Mouse (Mus musculus) bone marrow macrophage, adult 2 months (primary cell): ENCODE data around the gene Pgc. TPM values are rescaled to one million over a fixed set of nuclear protein-coding genes. Genes with fewer than 3 reads are reported as not detected.

ENCODE experiments used
- H3K27ac ChIP-seq: 2 replicates; pipeline ENCODE4 v1.5.1; 2012; ENCODE audit warnings: low read depth, low read length; ENCODE audit not compliant: insufficient read depth
- H3K4me1 ChIP-seq: 2 replicates; pipeline ENCODE4 v1.6.1; 2012; ENCODE audit warnings: low read length; ENCODE audit not compliant: control insufficient read depth, insufficient read depth
- H3K4me3 ChIP-seq: 2 replicates; pipeline ENCODE4 v1.5.1; 2012; ENCODE audit warnings: mild to moderate bottlenecking, low read length, moderate library complexity; ENCODE audit not compliant: insufficient read depth
- CTCF ChIP-seq: IDR thresholded peaks from 2 replicates; pipeline ENCODE4 v1.5.1; 2012; ENCODE audit warnings: low read depth, mild to moderate bottlenecking, low read length, moderate library complexity
- POLR2A ChIP-seq: IDR thresholded peaks from 2 replicates; pipeline ENCODE4 v1.6.1; 2012; ENCODE audit warnings: mild to moderate bottlenecking, low read depth, low read length, borderline replicate concordance
- polyA plus RNA-seq: library from polyadenylated mRNA; stranded (reverse); fragments of >200 nt; gene quantifications from 2 replicates; pipeline ENCODE4 v1.2.4, GENCODE M21; 2012; ENCODE audit not compliant: missing spikeins, insufficient read depth, insufficient read length

Gene Pgc
- polyA plus RNA-seq, 1 experiment: not detected

- Histone ChIP-seq H3K4me3 (no peak overlapping the region), H3K4me1 (peaks cover 74% of the 10 kb centered on the region), H3K27ac (no peak overlapping the region)
- no peak for TF ChIP-seq CTCF
Measured at GRCm38 (mm10) chr17:47762028-47762427, 35.4 kb downstream of the Pgc start.

DNA sequence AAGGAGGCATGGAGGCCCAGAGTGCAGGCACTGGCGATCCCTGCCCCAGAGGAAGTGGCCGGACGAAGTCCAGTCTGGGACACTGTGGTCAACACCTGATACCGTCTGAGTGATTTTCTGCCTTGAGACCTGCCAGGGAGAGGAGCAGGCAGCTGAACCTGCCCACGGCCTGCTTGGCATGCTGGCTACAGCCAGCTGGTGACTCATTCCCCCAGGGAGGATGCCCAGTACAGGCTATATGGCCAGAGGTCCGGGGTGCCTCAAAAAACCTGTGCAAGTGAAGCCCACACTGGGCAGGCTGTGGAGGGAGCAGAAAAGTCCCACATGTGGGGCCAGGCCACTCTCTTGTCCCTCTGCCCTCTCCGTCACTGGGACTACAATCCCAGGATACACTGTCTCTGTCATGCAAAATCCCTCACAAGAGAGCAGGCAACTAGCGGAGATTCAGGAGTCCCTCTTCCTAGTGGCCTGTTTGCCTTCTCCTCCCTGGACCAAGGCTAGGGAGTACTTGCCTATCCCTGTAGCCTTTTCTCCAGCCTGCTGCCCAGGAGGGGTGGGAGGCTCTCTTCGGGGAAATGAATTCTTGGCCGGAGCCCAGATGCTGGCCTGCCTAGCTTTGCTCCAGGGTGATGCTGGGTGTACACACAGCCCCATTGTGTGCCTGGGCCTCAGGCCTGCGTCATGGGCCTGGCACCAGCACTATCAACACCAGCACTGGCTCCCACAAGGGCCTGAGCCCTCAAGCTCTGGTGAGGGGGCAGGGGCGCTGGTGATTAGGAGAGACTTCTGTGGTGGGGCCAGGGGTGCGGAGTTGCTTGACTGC is 36.1 kb downstream of the Pgc start:
- H3K4me3 ChIP-seq: no peak overlapping the region
- TF ChIP-seq POLR2A: no peak
- no peak for TF ChIP-seq CTCF
- no peak overlapping the region for H3K27ac ChIP-seq
- peaks cover 73% of the 10 kb centered on the region for H3K4me1 ChIP-seq

DNA sequence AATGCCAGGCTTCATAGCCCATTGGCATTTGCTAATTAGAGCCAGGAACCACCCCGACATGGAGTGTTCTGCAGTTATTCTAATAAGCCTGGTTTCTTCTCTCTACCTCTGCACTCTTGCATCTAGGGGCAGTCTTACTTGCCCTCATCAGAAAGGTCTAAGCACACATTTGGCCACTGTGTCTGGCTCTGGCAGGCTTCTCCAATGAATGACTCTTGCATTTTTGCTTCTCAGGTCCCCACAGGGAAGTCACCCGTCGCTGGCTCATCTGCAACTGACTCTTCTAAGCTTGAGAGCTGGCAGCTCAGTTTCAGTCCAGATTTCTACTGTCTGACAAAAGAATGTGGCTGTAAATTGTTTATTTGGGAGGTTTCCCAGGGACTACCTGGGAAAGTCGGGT is 39.3 kb downstream of the Pgc start:
- Histone ChIP-seq H3K27ac (peak overlapping the region; percentile 92), H3K4me1 (peaks cover 70% of the 10 kb centered on the region), H3K4me3 (no peak overlapping the region)
- TF ChIP-seq POLR2A: no peak
- no peak for TF ChIP-seq CTCF

DNA sequence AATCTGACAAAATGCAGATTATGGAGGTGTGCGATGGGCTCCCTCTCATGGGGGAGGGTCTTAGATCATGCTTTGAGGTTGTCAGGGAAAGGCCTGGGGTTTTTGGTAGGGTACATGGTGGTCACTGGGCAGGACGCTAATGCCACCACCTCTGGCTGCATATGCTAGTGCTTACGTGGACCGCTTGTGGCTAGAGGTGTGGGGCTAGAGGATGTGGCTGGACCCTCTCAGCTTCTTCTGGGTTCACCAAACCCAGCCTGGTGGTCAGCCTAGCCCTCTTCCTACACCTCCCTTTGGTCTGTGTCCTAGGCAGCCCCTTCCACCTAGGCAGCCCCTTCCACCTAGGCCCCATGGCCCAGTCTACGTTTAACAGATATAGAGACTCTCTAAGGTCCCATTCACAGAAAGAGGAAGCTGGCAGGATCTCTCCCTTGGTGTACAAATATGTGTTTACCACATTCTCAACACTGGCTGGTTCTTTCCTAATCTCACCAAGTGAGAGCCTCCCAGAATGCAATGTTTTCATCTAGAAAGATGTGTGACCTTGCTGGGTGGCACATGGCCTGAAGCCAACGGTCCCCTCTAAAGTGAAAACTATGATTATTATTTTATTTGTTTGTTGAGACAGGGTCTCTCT is 39.9 kb downstream of the Pgc start:
- no peak overlapping the region for H3K4me3 ChIP-seq
- peak overlapping the region; percentile 92 for H3K27ac ChIP-seq
- H3K4me1 ChIP-seq: peaks cover 70% of the 10 kb centered on the region
- TF ChIP-seq CTCF: no peak
- TF ChIP-seq POLR2A: no peak

DNA sequence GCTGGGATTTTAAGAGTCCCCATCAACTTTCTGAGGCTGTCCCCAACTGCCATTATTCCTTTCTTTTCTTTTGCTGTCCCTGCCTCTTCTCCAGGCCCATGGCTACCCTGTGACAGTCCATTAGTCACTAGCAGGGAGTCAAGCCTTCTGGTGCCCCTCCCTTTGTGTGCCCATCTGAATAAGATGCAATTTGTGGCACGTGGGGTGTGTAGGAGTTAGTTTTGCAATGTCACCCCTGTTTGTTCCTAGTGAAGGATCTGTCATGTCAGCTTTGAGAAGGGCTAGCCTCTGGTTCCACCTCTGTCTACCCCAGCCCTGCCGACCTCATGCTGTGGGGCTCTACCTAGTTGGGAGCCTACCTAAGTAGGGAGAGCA is 40.4 kb downstream of the Pgc start:
- peak overlapping the region; percentile 92 for H3K27ac ChIP-seq
- peaks cover 68% of the 10 kb centered on the region for H3K4me1 ChIP-seq
- H3K4me3 ChIP-seq: no peak overlapping the region
- TF ChIP-seq POLR2A (no peak), CTCF (no peak)

GRCm38 (mm10) chr17:47767456-47768141 is 41.0 kb downstream of the Pgc start:
- Histone ChIP-seq H3K4me3 (peak overlapping the region; percentile 54), H3K27ac (peak overlapping the region; percentile 99), H3K4me1 (peaks cover 63% of the 10 kb centered on the region)
- TF ChIP-seq CTCF (no peak), POLR2A (no peak)

DNA sequence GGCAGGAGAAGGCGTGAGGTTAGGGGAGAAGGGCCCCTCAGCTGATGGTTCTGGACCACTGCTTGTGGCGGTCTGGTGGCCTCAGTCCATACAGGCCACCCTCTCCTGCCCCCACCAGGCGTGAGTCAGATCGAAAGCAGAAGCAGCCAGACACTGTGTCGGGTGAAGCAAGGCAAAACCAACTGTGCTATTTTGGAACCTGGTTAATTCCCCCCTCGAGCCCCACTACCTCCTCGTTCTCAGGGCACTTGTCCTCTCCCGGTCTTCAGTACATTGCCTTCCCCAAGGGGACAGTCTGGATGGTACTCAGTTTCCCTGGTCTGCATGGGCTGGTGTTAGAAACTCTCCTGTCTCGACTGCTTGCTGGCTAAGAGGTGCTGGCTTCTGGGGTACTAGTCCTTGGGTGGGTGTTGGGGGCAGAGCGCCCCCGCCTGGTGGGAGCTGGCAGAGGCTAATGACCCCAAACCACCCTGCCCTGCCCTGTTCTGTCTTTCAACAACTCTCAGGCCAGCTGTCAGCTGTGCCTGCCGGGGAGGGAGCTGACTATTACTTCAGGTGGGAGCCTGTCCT is 42.1 kb downstream of the Pgc start:
- Histone ChIP-seq H3K27ac (peak overlapping the region; percentile 99), H3K4me3 (peak overlapping the region; percentile 54), H3K4me1 (peaks cover 56% of the 10 kb centered on the region)
- TF ChIP-seq POLR2A (no peak), CTCF (peak; percentile 96)

DNA sequence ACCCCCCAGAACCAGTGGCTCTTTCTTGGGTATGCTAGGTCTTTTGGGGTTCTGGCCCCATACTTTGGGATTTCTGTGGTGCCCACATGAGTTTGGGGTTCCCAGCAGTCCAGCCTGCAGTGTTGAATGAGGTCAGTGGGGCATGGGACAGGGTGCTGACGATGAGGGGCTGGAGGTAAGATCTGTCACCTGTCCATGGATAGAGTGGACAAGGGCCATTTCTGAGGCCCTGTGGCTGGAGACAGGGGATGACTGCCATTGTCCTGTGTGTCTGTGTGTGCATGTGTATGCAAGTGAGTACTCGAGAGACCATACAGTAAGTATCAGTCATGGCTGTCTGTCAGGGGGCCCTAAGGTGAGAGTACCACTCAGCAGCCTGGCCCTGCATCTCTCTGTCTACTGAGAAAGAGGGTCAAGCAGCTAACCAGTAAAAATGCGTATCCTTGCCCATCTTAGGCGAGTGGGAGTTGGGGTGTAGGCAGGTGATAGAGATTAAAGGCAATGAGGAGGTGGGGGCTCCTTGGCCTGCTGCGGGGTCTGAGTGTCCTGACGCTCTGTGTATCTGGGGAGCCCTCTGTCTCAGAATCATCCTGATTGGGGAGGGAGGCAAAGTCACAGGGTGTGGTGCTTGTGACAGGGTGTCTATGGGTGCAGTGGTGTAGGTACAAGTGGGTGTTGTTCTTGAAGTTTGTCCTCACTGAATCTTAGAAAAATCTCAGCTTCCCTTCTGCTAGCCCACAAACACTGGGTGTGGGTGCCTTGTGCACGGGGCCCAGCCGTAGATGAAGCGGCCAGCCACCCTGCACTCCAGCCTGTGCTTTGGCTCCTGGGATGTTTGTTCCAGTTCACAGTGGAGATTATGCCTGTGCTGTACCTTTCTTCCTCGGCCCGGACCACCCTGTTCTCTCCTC is 43.0 kb downstream of the Pgc start:
- peak overlapping the region; percentile 99 for H3K27ac ChIP-seq
- H3K4me3 ChIP-seq: peak overlapping the region; percentile 53
- TF ChIP-seq POLR2A: no peak
- TF ChIP-seq CTCF: no peak; the same call in 1 of the 2 replicates
- H3K4me1 ChIP-seq: peaks cover 56% of the 10 kb centered on the region

DNA sequence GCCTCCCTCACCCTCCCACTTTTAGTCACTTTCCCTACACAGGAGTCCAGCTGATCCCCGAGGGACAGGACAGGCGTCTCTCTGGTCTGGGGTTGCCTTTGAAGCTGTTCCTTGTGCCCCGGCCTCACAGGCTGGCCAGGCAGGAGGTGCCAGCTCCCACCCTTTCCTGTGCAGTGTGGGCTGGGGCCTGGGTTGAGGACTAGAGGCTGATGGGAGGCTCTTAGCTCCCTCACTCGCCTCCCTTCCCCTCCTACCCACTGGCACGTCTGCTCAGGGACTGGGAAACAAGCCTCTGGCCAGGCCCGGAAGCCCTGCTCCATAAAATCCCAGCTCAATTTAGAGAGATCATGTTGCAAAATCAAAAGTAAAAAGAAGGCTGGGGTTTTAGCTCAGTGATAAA is 47.0 kb downstream of the Pgc start:
- H3K27ac ChIP-seq: no peak overlapping the region
- peaks cover 35% of the 10 kb centered on the region for H3K4me1 ChIP-seq

More for the DNA sequence above, 47.0 kb downstream of the Pgc start:
- H3K4me3 ChIP-seq: no peak overlapping the region
- no peak for TF ChIP-seq CTCF
- no peak for TF ChIP-seq POLR2A
